Mouse (Mus musculus) kidney, postnatal 14 days (tissue): ENCODE measurements at regions not wholly inside any gene's neighbourhood (a gene's known extent, or its start where the extent isn't known, plus 50 kb on each side); places are given as distances from the start of the nearest gene placed in this dataset.
"Not testable (repeated sequence)": the region's sequence is repeated elsewhere in the genome, so short reads cannot be mapped to it uniquely, and the experiment has no call there.

Experiments used
- DNase-seq: peaks from one replicate; pipeline ENCODE4 v3.0.0; 2022; ENCODE audit warnings: mixed read lengths

- no peak for DNase-seq
Measured at GRCm38 (mm10) chr13:89375526-89376474, 163.8 kb upstream of the Hapln1 start.

DNA sequence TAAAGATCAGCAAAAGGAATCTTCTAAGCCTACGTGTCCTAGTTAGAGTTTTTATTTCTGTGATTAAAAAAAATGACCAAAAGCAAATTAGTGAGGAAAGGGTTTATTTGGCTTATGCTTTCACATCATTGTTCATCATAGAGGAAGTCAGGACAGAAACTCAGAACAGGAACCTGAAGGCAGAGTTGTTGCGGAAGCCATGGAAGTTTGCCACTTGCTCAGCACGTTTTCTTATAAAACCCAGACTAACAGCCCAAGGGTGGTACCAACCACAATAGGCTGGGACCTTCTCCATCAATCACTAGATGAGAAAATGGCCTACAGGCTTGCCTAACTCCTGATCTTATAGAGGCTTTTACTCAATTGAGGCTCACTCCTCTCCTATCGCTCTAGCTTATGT is 161.2 kb upstream of the Hapln1 start:
- DNase-seq, result no peak

GRCm38 (mm10) chr13:89383619-89384190 is 155.9 kb upstream of the Hapln1 start:
- not testable (repeated sequence) for DNase-seq

GRCm38 (mm10) chr13:89384598-89385145 is 154.9 kb upstream of the Hapln1 start:
- no peak for DNase-seq

GRCm38 (mm10) chr13:89387416-89387815 is 152.2 kb upstream of the Hapln1 start:
- no peak for DNase-seq

DNA sequence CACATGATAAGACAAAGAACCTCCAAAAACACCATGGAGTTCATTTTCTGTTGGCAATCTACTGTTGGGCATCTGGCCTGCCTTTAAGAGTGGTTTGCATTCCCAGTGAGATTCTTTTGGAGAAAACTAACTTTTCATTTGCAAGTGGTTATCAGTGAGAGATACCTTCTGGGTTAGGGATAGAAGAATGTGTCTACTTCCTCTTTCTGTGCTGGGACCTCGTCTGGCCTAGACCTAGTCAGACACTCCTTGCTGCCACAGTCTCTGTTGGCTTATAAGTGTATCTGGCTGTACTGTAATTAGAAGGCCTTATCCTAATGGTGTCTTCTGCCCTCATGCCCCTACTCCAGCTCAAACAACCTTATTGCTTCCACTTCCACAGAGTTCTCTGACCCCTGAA is 150.4 kb upstream of the Hapln1 start:
- DNase-seq, result no peak

GRCm38 (mm10) chr13:89394717-89395344 is 144.8 kb upstream of the Hapln1 start:
- DNase-seq, result peak; percentile 34

- DNase-seq, result no peak
Measured at GRCm38 (mm10) chr13:89395851-89396250, 143.7 kb upstream of the Hapln1 start.

- no peak for DNase-seq
Measured at GRCm38 (mm10) chr13:89401084-89401671, 138.4 kb upstream of the Hapln1 start.

DNA sequence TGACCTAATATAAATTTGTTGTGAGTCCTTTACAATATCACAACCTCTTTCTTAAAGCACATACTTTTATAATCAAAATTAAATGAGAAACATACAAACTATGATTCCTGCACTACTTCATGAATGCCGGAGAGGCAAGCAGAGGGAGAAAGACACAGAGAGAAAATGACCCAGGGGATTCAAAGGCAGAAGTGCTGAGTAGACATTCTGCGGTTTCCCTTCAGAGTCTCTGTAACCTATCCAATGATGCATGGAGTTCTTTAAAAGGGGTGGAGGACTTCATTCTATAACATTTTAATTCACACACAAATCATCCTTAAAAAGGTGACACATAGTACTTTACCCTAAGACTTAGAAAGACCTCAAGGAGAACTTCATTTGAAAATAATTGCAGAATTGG is 129.1 kb upstream of the Hapln1 start:
- DNase-seq, result no peak

DNA sequence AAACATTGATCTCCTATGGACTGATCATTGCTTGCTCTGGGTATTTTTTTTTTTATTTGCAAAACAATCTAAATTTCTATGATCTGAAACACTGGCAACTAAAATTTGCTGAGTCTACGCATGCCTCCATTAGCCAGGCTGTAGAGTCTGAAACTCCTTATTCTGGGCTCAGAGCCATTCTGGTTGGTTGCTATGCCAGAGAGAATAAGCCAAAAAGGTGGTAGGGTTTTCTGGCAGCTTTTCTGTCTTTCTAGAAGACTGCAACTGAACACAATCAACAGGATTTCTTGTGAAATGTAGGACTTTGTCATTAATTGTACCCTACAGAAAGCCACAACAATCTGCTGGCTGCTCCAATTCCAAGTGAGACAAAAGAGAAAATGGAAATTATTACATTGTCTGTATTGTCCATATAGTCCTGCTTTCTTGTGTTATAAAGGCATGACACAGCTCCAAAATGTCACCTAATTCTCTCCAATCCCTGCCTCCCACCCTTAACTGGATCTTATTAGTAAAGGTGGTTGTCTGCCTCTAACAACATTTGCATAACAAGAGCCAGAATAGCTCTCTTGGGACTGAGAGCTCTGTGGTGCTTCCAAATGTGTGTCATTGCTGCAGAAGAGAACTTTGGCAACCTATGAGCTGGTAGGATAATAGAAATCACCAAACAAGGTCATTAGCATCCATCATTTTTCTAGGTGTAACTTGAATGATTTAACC is 126.7 kb upstream of the Hapln1 start:
- DNase-seq, result no peak

- no peak for DNase-seq
Measured at GRCm38 (mm10) chr13:89418804-89419203, 120.8 kb upstream of the Hapln1 start.

DNA sequence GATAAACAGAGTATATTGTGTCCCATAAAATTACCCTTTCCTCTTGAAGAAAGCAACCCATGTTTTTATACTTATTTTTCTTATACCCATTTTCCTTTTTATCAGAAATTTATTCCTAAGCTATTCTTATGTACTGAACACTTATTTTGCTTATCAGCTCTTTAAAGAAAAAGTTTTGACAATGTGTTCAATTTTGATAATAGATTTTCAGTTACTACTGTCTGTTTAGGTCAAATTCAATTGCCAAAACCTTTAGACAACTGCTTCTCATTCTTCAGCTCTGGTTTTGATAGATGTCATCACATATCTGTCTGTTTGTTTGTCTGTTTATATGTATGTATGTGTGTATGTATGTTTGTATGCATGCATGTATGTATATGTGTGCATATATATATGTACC is 117.8 kb upstream of the Hapln1 start:
- no peak for DNase-seq

DNA sequence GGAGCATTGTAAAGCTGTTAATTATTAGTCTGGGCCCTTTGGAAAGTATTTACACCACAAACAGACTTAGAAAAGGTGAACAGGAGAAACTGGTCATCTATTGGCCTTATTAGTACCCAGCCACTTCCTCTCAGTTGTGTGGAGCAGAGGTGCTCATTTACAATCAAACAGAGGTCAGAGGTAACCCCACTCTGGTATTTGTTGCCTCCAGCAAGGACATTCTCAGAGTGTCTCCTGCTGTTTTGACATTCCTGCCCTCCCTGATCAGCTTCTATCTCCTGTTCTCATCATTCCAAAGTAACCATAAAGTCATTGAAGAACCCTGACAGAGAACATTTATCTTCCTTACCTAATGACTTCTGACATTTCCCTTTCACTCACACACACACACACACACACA is 116.1 kb upstream of the Hapln1 start:
- DNase-seq, result no peak

DNA sequence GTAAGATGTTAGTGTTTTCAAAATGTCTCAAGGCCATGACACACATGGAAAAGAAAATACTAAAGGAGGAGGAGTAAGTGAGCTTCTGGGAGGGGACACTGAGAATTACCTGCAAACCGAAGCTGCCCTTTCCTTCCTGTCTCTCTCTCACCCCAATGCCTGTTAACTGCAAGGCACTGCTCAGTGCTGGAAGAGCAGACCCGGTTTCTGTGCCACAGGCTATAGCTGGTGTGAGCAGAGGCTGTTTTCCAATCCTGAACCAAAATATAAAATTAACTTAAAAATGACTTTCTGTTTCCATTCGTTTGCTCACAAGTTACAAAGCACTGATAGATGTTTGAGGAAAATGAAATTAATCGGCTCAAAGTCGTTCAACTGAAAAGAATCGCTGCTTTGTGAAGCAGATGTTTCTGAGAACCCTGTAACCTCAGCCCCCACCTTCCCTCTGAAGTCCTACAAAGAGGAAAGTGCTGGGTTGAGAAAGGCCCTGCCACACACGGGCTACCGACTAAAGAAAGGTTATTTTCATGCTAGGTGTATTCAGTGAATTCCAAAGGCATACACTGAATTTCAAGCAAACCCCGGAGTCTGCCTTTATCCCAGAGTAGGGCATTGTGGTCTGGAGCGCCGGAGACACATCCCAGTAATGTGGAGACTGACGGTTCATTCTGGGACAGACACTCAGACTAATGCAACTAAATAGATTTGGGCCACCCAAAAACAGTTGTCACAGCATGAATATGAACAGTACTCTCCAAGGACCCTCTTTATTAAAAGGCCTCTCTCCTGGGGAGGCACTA is 111.1 kb upstream of the Hapln1 start:
- DNase-seq, result no peak

GRCm38 (mm10) chr13:89444847-89445246 is 94.7 kb upstream of the Hapln1 start:
- no peak for DNase-seq

DNA sequence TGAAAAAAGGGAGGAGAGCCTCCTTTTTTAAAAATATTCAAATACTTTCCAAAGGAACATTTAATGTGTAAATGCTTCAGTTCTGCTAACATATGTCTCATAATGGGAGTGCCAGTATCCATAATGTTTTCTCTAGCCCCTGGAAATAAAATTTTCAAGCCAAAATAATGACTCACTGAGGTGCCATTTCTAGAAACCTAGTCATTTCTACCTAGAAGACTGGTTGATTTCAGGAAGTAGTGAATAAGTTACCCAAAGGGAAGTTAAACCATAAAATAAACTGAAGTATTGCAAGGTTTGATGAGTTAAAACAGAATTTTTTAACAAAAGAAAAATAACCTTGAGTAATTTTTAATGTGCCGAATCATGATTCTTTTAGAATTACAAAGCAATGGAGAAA is 85.8 kb upstream of the Hapln1 start:
- DNase-seq, result no peak

GRCm38 (mm10) chr13:89454249-89455018 is 85.2 kb upstream of the Hapln1 start:
- no peak for DNase-seq

DNA sequence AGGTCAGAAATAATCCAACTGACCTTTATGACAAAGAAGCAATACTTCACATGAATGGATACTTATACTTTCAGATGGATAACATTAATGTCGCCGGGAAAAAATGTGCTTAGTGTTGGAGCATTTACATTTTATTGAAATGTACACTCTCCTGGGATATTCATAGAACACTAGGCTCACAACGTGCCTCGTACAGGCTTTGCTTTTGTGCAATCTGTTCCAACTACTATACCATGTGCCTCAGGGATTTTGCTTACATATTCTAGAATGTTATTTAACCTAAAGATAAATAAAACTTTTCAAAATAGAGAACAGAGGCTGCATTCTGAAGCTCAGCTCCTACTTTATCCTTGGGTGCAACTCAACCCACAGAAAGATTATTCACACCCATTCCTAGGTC is 75.8 kb upstream of the Hapln1 start:
- no peak for DNase-seq
